Mouse (Mus musculus) T-helper 1 cell (primary cell): ENCODE data around the gene Sfxn3.

ENCODE experiments used
- in situ Hi-C: fragments of 300-600 bp; cut with MboI, MseI; formaldehyde crosslinking; loops from one replicate; pipeline ENCODE4 v1.15.1; 2025; ENCODE audit warnings: high pct_unique_total_duplicates

Sfxn3 gene

DNA sequence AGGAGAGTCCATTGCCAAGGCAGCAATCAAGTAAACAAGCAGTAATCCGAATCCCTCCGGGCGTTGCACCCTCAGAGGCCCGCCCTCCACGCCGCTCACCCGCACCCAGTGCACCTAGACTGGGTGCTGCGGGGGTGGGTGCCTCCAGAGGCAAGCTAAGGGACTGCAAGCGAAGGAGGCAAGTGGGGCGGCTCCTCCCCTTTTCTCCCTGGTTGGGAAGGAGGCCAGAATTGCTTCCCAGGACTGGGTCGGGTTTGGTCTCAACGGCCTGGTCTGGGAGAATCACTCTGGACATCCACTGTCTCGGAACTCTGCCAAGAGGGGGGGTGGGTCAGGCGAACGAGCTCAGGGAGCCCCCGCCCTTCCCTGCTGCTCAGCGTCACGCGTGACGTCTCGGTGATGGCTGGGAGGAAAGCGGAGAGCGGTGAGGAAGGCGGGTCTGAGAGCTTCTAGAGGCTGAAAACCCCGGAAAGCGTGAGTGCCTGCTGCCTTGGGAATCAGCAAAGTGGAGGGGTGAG, at the start of gene Sfxn3:
TSS of gene Sfxn3 (plus strand) at position 87 of the 518 bp plus-strand sequence.
- in situ Hi-C loops = loop anchor here (5.0 kb wide), 1 partner anchor 40 kb away; the partner anchor contains the start of genes Mrpl43 and Twnk

DNA sequence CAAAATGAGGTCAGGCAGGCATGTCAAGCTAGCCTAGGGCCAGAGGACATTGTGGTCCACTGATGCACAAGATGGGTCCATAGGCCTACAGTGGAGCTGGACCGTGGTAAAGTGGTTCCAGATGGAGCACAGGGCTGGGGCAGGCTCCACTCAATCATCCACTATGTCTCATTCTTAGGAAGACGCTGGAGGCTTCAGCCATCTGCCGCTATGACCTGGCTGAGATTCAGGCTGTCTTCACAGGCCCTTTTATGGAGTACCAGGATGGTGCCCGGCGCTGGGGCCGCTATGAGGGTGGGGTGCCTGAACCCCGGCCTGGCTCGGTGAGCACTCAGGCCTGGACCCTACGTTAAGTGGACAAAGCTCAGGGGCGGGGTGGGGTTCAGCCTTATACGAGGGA, 49.5 kb upstream of the Sfxn3 start:
- in situ Hi-C loops = no loop called here

DNA sequence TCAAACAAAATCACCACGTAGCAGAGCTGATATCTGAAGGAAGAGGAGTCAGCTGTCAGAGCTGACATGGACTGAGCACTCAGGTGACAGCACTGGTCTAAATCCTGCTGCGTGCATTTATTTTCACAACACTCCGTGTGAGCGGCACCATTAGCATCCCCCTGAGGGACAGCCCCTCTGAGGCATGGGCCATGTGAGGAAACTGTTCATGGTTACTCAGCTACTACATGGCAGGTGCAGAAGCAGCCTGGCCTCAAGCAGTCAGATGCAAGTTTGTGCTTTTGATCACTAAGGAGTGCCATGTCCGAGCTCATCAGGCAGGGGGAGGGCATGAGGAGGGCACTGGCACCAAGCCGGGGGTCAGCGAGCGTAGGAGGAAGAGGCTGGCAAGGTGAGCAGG, 47.7 kb upstream of the Sfxn3 start:
- in situ Hi-C loops = no loop called here

DNA sequence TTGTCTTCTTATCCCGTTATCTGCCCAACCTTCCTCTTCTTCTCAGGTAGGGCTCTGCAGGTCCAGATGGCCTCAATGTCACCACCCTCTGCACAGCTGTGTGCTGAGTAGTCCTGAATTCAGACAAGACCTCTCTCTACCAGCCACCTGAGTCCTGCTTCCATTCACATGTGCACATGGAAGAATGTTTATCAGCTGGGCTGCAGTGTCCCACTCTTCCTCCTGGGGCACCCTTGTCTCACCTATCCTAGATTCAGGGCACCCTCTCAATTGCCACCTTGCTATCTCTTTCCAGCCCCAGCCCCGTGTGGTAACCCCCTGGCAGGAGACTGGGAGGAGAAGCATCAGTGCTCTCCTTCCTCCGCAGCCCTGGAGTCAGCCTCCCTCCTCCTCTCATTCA, 45.0 kb upstream of the Sfxn3 start:
- in situ Hi-C loops = no loop called here

DNA sequence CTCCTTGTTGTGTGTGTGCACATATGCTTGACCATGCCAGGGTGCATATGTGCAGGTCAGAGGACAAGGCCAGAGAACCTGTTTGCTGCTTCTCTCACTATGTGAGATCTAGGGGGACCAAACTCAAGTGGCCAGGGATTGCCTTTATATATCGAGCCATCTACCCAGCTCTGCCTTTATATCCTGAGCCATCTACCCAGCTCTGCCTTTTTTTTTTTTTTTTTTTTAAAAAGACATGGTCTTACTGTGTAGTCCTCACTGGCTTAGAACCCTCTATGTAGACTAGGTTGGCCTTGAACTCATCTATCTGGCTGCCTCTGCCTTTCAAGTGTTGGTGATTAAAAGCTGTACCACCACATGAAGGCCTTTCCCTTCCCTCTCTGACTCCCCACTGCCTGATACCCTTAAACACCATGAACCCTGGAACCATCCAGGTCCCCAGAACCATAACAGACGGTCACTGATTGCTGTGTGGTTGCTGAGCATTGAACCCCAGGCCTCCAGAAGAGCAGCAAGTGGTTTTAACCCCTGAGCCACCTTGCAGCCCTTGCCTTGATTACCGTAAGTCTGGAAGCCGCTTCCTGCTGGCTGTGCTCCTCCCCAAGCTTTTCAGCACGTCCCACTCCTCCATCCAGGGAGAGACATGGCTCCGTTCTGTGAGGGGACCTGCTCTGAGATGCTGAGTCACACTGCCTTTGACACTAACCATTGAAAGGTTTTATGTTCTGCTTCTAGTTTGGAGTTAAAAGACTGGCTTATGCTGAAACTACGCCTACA, 43.4 kb upstream of the Sfxn3 start:
- in situ Hi-C loops = no loop called here

DNA sequence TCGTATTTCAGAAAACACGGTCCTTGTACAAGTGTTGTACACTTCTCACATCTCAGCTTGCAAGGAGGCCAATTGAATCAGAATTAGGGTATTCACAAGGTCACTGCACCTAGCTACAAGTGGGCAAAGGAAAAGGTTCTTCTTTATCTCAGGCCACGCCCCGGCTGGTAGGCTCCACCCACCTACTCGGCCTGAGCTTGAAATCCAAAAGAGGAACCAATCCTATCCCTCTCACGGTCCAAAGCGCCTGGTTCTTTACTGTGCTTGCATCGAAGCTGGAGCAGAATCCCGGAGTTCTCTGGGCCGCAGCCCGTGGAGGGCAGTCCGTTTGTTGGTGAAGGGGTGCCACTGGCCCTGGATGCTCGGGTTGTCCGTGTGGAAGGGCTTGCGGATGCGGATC, 41.9 kb upstream of the Sfxn3 start, which contains the start of gene Twnk:
TSS of gene Twnk (plus strand) at position 220 of the 400 bp plus-strand sequence.
- in situ Hi-C loops = loop anchor here (5.0 kb wide), 1 partner anchor 42 kb away; the partner anchor contains the start of genes Pdzd7 and Sfxn3

DNA sequence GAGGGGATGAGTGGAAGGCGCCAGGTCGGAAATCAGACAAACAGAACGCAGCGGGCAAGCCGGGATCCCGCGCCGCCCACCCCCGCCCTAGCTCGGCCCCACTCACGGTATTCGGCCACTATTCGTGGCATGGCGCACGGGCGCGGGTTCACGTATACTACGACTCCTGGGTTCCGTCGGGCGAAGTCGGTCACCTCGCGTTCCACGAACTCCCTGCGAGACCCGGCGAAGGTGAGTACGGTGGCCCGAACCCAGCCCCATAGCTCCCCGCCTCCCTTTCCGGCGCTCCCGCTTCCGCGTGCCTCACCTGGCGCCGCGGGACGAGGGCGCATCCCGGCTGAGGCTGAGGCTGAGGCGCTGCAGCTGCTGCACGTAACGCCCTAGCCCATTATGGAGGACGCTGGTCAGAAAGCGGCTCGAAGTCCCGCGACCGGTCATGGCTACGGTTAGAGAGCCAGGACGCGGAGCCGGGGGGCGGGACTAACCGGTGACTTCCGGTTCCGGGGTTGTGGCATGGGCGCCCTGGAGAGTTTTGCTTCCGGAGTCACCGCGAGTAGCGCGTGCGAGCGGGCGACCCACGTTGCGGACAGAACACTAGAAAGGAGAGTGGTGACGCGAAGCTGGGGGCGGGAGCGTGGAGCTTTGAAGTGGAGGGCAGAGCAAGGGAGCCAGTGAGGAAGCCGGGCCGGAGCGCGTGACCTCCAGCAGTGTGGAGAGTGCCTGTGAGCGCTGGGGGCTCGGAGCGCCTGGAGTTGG, 41.2 kb upstream of the Sfxn3 start, which contains the start of gene Mrpl43:
TSS of gene Mrpl43 (minus strand) at position 486 of the 756 bp plus-strand sequence.
- in situ Hi-C loops = loop anchor here (5.0 kb wide), 1 partner anchor 41 kb away; the partner anchor contains the start of genes Pdzd7 and Sfxn3

DNA sequence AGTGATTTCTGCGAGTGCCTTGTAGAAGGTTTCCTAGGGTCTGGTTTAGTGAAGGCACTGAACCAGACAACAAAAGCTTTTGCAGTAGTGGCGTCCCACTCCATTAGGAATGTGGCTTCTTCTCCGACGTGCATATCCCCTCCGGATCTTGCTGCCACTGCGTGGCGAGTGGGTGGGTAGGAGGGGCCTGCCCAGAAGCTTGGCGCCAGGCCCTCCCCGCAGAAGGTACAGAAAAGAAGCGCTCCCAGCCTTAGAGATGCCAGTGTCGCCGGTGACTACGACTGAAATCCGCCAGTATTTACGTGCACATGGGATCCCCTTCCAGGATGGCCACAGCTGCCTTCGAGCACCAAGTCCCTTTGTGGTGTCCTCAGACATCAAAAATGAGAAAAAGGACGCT, 40.3 kb upstream of the Sfxn3 start:
- in situ Hi-C loops = loop anchor here (5.0 kb wide), 1 partner anchor 40 kb away; the partner anchor contains the start of genes Pdzd7 and Sfxn3

DNA sequence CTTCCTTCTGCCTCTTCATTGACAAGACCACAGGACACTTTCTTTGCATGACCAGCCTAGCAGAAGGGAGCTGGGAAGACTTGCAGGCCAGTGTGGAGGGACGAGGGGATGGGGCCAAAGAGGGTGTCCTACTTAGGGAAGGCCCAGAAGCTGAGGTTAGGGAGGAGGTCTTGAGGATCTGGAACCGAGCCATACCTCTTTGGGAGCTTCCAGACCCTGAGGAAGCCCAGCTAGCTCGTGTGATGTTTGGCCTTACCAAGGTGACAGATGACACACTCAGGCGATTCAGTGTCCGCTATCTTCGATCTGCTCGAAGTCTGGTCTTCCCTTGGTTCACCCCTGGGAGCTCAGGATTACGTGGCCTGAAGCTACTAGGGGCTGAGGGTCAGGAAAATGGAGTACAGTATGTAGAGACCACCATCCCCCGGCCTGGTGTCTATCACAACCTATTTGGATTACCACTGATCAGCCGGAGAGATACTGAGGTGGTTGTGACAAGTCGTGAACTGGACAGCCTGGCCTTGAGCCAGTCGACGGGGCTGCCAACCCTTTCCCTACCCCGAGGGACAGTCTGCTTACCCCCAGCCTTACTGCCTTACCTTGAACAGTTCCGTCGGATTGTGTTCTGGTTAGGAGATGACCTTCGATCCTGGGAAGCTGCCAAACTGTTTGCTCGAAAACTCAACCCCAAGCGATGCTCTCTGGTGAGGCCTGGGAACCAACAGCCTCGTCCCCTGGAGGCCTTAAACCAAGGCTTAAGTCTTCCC, 39.7 kb upstream of the Sfxn3 start:
- in situ Hi-C loops = loop anchor here (5.0 kb wide), 1 partner anchor 40 kb away; the partner anchor contains the start of genes Pdzd7 and Sfxn3

DNA sequence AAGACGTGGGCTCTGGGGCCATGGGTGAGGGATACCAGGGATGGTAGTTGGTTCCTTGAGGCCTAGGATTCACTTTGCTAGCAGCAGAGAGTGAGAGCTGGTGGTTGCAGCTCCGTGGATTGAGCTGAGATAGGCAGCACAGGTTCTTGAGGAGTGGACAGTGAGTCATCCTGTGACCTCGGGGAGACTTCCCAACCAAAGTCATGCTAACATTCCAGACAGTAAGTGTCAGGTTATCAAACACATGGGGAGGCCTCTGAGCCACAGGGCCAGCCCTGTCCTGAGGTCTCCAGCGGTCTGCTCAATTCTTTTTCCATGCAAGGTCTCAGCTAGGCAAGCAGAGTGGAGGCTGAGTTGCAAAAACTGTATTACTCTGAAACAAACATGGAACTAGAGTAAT, 36.7 kb upstream of the Sfxn3 start:
- in situ Hi-C loops = no loop called here

DNA sequence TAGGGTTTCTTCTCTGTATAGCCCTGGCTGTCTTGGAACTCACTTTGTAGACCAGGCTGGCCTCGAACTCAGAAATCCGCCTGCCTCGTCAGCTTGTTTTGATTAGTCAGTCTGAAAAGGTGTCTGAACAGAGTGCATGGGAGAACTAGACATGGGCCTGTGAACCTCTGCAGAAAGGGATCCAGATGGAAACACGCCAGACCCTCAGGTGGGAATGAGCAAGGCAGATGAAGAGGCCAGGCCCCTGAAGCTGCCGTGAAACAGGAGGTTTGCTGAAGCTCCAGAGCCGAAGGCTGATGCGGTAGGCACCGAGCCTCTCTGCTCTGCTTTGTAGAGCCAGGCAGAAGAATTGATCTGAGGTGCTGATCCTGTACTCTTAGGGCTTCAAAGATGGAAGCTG, 35.1 kb upstream of the Sfxn3 start:
- in situ Hi-C loops = no loop called here

DNA sequence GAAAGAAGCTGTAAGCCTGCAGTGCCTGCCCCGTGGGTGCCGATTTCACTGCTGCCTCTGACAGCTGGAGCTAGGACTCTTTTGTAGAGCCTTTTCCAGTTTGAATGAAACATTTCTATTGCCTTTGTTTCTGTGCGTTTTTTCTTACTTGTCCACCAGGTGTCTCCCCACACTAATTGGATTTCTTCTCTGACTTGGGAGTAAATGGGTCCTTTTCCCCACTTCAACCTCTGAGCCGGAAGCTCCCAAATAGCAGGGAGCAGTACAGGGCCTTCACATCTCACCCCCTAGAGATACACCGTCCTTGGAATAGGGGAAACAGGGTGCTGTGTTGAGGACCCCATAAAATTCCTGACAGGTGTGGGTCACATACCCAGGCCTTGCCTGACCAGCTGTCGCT, 34.7 kb upstream of the Sfxn3 start:
- in situ Hi-C loops = no loop called here

DNA sequence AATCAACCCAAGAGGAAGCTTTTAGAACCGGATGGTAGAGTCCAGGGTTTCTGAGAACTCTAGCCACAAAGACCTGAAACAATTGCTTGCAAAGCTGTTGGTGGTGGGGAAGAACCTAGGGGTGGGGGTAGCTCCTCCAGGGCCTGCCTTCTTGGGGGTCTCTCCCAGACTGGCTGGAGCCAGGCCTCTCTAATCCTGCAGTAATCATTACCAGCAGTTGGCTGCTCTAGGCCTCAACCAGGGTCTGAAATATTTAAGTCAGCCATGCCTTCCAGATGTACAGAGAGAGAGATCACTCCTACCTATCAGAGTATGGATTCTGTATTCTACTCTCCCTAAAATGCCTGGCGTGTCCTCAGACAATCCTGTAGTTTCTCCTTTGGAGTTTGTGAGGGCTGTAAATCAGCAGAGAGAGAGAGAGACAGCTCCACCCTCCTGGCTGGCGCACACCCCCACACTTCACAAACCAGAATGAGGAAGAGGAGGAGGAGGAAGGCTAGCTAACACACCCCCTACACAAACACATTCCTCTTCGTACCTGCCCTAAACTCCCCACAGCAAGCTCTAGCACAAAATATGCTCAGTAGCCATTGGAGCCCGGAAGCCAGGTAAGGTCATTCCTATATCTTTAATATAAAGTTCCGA, 33.6 kb upstream of the Sfxn3 start:
- in situ Hi-C loops = no loop called here

DNA sequence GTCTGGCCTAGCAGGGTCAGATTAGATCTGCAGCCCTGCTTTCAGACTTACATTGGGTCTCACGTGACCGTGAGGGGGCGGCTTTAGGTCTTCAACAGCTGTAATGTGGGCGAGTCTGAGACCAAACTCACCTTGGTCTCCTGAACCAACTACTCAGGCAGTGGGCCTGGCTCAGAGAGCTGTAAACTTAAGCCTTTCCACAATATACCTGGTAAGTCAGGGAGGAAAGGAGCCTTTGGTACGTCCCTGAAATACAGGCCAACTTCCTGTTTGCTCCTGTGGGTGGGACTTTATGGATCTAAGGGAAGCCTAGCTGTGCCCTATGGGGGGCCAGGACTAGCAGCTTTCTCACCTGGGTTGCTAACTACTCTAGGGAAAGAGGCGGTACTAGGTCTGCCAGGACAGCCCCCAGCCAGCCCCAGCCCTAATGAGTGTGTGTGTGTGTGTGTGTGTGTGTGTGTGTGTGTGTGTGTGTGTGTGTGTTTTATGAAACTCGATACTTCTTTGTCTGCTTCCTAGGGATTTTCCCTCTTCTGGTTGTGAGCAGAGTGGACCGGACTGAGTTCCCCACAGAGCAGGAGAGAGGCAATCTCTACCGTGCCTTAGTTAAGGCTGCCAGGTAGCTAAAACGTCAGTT, 32.9 kb upstream of the Sfxn3 start, which contains the start of gene Lzts2:
TSS of gene Lzts2 (plus strand) at position 80 of the 637 bp plus-strand sequence.
- in situ Hi-C loops = no loop called here

DNA sequence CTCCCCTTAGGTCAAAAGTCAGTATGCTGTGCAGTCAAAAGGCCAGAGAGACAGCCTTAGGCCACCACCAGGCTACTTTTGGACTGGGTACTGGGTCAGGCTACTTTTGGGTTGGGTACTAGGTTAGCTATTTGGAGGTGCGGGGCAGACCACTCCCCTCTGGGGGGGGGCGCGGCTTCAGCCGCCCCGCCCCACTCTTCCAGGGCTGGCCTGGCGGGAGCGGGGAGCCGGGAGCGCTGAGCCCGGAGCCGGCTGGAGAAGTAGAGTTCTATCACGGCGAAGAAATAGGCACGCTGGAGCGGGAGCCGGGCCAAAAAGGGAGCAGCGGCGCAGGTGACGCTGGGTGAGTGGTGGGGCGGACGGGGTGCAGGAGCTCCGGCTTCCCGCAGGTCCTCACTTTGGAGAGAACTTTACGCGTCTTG, 32.3 kb upstream of the Sfxn3 start:
- in situ Hi-C loops = no loop called here

DNA sequence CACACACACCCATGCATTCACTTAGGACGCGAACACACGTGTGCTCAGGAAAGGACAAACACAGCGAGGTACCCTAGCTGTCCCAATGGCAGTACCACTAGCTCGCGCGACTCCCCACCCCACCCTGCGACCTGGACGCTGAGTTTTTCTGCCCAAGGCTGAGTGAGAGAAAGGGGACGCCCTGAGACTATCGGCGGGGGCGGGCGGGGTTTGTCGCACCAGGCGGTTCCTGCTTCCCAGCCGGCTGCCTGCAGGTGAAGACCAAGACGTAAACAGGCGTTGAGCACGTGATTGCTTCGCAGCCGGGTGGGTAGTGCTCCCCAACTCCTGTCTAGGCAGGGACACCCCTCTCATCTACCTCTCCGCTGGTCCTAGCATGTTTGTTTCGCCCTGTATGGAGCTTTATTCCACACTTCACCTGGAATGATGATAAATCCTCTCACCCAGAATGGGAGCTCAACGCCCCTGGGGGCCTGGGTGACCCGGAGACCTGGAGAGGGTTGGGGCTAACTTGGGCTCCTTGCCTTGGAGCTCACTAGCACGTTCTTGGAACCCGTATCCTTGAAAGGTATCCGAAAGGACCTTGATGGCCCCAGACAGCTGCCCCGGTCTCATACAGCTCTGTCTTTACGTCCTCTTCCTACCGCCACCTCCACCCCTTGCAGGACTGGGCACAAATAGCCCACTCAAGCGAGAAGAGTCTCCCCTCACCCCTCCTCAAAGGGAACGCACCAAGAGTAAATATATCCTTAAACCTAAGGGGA, 31.6 kb upstream of the Sfxn3 start:
- in situ Hi-C loops = no loop called here

DNA sequence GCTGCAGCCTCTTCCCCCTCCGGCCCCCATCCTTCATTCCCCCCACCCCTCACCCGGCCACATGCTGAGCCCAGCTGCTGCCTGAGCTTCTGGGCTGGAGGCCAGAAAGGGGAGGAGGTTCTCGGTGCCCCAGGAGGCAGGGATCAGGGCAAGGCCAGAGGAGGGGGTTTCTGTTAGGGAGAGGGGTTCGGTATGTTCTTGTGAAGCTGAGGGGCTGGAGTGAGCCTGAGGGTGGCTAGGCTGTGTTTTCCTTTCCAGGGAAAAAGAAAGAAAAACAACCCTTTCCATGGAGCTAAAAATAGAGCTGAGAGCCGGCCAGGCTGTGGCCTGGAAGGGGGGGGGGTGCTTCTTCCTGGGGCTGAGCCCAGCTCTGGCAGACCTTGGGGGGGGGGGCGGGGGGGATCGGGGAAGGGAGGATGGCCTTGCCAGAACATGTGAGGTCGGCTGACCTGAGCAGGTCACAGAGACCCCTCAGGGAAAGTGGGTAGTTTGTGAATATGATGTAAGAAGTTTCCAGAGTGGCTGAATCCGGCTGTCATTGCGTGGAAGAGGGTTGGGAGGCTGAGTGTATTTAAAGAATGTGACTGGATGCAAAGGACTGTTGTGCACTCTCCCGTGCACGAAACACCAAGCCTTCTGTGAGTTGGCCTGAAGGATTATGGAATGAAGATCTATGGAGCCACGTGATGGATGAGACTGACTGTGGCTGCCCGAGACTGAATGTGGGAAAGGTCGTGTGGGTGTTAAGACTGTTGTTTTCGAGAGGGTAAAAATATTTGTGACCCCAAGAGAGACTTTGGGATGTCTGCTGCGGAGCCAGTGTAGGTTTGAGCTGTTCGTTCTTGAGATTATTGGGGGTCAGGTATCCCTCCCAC, 30.7 kb upstream of the Sfxn3 start:
- in situ Hi-C loops = no loop called here

DNA sequence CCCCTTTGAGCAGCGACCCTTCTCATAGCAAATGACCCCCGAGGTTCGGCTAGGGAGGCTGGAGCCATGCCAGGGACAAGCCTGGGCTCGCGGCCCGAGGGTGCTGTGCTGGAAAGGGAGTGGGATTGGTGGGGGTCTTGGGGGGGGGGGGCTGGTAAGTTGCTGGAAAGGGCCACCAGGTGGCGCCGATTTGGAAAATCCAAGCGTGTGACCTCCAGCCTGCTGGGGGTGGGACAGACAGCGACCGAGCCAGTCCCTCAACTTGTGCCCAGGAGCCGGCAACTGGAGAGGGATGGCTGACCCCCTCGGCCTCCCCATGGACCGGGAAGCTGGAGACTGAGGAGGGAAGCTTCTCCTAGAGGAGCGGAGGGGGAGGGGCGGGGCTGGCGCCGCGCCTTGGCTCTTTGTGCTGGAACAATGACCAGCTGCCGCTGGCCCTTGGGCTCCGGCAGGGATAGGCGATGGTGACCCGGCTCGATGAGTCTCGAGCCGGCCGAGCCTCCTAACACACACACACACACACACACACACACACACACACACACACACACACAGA, 30.0 kb upstream of the Sfxn3 start:
- in situ Hi-C loops = no loop called here
